Mouse (Mus musculus) heart, embryonic 12.5 days (tissue): ENCODE data around the gene A730061H03Rik. TPM values are rescaled to one million over a fixed set of nuclear protein-coding genes. Genes with fewer than 3 reads are reported as not detected.

Experiments used
- ATAC-seq: fragments of 200-750 bp; cut with Nextera tagmentation; 2 replicates; pipeline ENCODE4 v1.8.0; 2017; ENCODE audit warnings: moderate TSS enrichment, moderate library complexity; ENCODE audit not compliant: insufficient number of reproducible peaks, low FRiP score
- H3K27ac ChIP-seq: fragments of 300-500 bp; sonication (generic); 2 replicates; pipeline ENCODE4 v1.5.1; 2016; ENCODE audit warnings: mild to moderate bottlenecking, moderate library complexity; ENCODE audit not compliant: poor library complexity, severe bottlenecking
- H3K27me3 ChIP-seq: fragments of 300-500 bp; sonication (generic); replicated peaks from 2 replicates; pipeline ENCODE4 v1.6.1; 2016; ENCODE audit warnings: mild to moderate bottlenecking, moderate library complexity
- H3K36me3 ChIP-seq: fragments of 300-500 bp; sonication (generic); 2 replicates; pipeline ENCODE4 v1.6.1; 2016; ENCODE audit warnings: mild to moderate bottlenecking, moderate library complexity
- H3K4me1 ChIP-seq: fragments of 300-500 bp; sonication (generic); replicated peaks from 2 replicates; pipeline ENCODE4 v1.6.1; 2016; ENCODE audit warnings: mild to moderate bottlenecking
- H3K4me2 ChIP-seq: fragments of 300-500 bp; sonication (generic); 2 replicates; pipeline ENCODE4 v1.6.1; 2016; ENCODE audit warnings: mild to moderate bottlenecking, moderate library complexity
- H3K4me3 ChIP-seq: fragments of 300-500 bp; sonication (generic); 2 replicates; pipeline ENCODE4 v1.5.1; 2016; ENCODE audit warnings: mild to moderate bottlenecking
- H3K9ac ChIP-seq: fragments of 300-500 bp; sonication (generic); 2 replicates; pipeline ENCODE4 v1.6.1; 2016; ENCODE audit warnings: mild to moderate bottlenecking, moderate library complexity
- H3K9me3 ChIP-seq: fragments of 300-500 bp; sonication (generic); replicated peaks from 2 replicates; pipeline ENCODE4 v1.6.1; 2016; ENCODE audit warnings: mild to moderate bottlenecking, moderate library complexity
- WGBS: fragments of 180-500 bp; shearing (Covaris S2); methylation state at CpG from one replicate; pipeline ENCODE4 v1.1.7; 2016; 5-methylcytosine and 5-hydroxymethylcytosine counted together
- polyA plus RNA-seq: library from polyadenylated mRNA; unstranded; fragments of >200 nt; fragmentation: Nextera tagmentation; extraction: Ambion mirVana; gene quantifications from 2 replicates; pipeline ENCODE4 v1.2.1, GENCODE M21; 2016

Gene A730061H03Rik
- polyA plus RNA-seq, 1 experiment from 2014 or later, result 0.96 TPM

GRCm38 (mm10) chr14:55542268-55542667 lies 17.9 kb downstream of the A730061H03Rik start:
- Histone ChIP-seq H3K9ac (no peak overlapping the region), H3K4me2 (no peak overlapping the region), H3K4me1 (peaks cover 17% of the 10 kb centered on the region), H3K27me3 (no peaks in the 10 kb centered on the region), H3K27ac (no peak overlapping the region), H3K4me3 (no peak overlapping the region), H3K9me3 (no peaks in the 10 kb centered on the region), H3K36me3 (peaks cover 48% of the 10 kb centered on the region)
- no peak for ATAC-seq
- WGBS, result 93% methylated on average over 12 of the region's 12 CpGs

GRCm38 (mm10) chr14:55540787-55541321 lies 19.4 kb downstream of the A730061H03Rik start:
- peaks cover 17% of the 10 kb centered on the region for H3K4me1 ChIP-seq
- WGBS, result 4% methylated on average over 10 of the region's 10 CpGs
- H3K4me3 ChIP-seq, result peak overlapping the region; percentile 68
- H3K9ac ChIP-seq, result peak overlapping the region; percentile 77
- H3K4me2 ChIP-seq, result peak overlapping the region; percentile 84
- H3K27ac ChIP-seq, result peak overlapping the region; percentile 88
- peak; percentile 63 for ATAC-seq
- no peaks in the 10 kb centered on the region for H3K9me3 ChIP-seq
- no peaks in the 10 kb centered on the region for H3K27me3 ChIP-seq
- H3K36me3 ChIP-seq, result peaks cover 35% of the 10 kb centered on the region

- Histone ChIP-seq H3K9ac (peak within 1 kb of the TSS; percentile 77), H3K27me3 (no peaks in the 10 kb centered on the region), H3K27ac (peak within 1 kb of the TSS; percentile 88), H3K4me3 (peak within 1 kb of the TSS; percentile 68), H3K4me1 (peaks cover 17% of the 10 kb centered on the region), H3K36me3 (peaks cover 30% of the 10 kb centered on the region), H3K9me3 (no peaks in the 10 kb centered on the region), H3K4me2 (peak within 1 kb of the TSS; percentile 84)
- ATAC-seq, result peak; percentile 94
- WGBS, result under 1% methylated on average over 32 of the region's 32 CpGs
These were observed 20.0 kb downstream of the A730061H03Rik start, which contains the start of gene Pck2 for GRCm38 (mm10) chr14:55540067-55540786. TSS of gene Pck2 (plus strand) at chr14:55540266.

GRCm38 (mm10) chr14:55536116-55536745 lies 24.0 kb downstream of the A730061H03Rik start:
- H3K9ac ChIP-seq, result no peak overlapping the region
- H3K27me3 ChIP-seq, result no peaks in the 10 kb centered on the region
- H3K27ac ChIP-seq, result no peak overlapping the region
- no peak overlapping the region for H3K4me3 ChIP-seq
- 36% methylated on average over 6 of the region's 6 CpGs for WGBS
- H3K9me3 ChIP-seq, result no peaks in the 10 kb centered on the region
- no peak for ATAC-seq
- no peaks in the 10 kb centered on the region for H3K36me3 ChIP-seq
- H3K4me1 ChIP-seq, result peaks cover 11% of the 10 kb centered on the region
- no peak overlapping the region for H3K4me2 ChIP-seq

- no peak overlapping the region for H3K9ac ChIP-seq
- no peak overlapping the region for H3K27ac ChIP-seq
- H3K4me2 ChIP-seq, result no peak overlapping the region
- H3K27me3 ChIP-seq, result peaks cover 39% of the 10 kb centered on the region
- no peaks in the 10 kb centered on the region for H3K36me3 ChIP-seq
- 22% methylated on average over 3 of the region's 3 CpGs for WGBS
- no peak for ATAC-seq
- peaks cover 12% of the 10 kb centered on the region for H3K4me1 ChIP-seq
- no peak overlapping the region for H3K4me3 ChIP-seq
- no peaks in the 10 kb centered on the region for H3K9me3 ChIP-seq
These were observed 32.3 kb downstream of the A730061H03Rik start for GRCm38 (mm10) chr14:55527940-55528339.

GRCm38 (mm10) chr14:55526674-55527073 lies 33.5 kb downstream of the A730061H03Rik start:
- WGBS, result 70% methylated on average over 2 of the region's 2 CpGs

GRCm38 (mm10) chr14:55524785-55525184 lies 35.4 kb downstream of the A730061H03Rik start, which contains the start of gene Nrl:
TSS of gene Nrl (minus strand) at chr14:55524981.
- H3K4me1 ChIP-seq, result peaks cover 24% of the 10 kb centered on the region
- no peak within 1 kb of the TSS for H3K9ac ChIP-seq
- no peak for ATAC-seq
- no peaks in the 10 kb centered on the region for H3K36me3 ChIP-seq
- peaks cover 59% of the 10 kb centered on the region for H3K27me3 ChIP-seq
- H3K4me2 ChIP-seq, result no peak within 1 kb of the TSS
- H3K4me3 ChIP-seq, result no peak within 1 kb of the TSS
- no peak within 1 kb of the TSS for H3K27ac ChIP-seq
- WGBS, result 11% methylated on average over 8 of the region's 8 CpGs
- no peaks in the 10 kb centered on the region for H3K9me3 ChIP-seq

More at GRCm38 (mm10) chr14:55526674-55527073, 33.5 kb downstream of the A730061H03Rik start:
- no peak overlapping the region for H3K4me2 ChIP-seq
- no peaks in the 10 kb centered on the region for H3K9me3 ChIP-seq
- peaks cover 52% of the 10 kb centered on the region for H3K27me3 ChIP-seq
- peaks cover 12% of the 10 kb centered on the region for H3K4me1 ChIP-seq
- ATAC-seq, result no peak
- no peaks in the 10 kb centered on the region for H3K36me3 ChIP-seq
- H3K27ac ChIP-seq, result no peak overlapping the region
- no peak overlapping the region for H3K4me3 ChIP-seq
- H3K9ac ChIP-seq, result no peak overlapping the region

GRCm38 (mm10) chr14:55524062-55524461 lies 36.1 kb downstream of the A730061H03Rik start:
- H3K4me2 ChIP-seq, result no peak overlapping the region
- no peaks in the 10 kb centered on the region for H3K36me3 ChIP-seq
- H3K9ac ChIP-seq, result no peak overlapping the region
- no peak overlapping the region for H3K4me3 ChIP-seq
- H3K9me3 ChIP-seq, result no peaks in the 10 kb centered on the region
- no peak overlapping the region for H3K27ac ChIP-seq
- peaks cover 24% of the 10 kb centered on the region for H3K4me1 ChIP-seq
- ATAC-seq, result no peak
- 39% methylated on average over 4 of the region's 4 CpGs for WGBS
- H3K27me3 ChIP-seq, result peaks cover 59% of the 10 kb centered on the region

GRCm38 (mm10) chr14:55520451-55521361 lies 39.5 kb downstream of the A730061H03Rik start:
- Histone ChIP-seq H3K27ac (no peak overlapping the region), H3K9ac (peak overlapping the region; percentile 66), H3K9me3 (no peaks in the 10 kb centered on the region), H3K4me1 (peaks cover 24% of the 10 kb centered on the region), H3K4me2 (peak overlapping the region; percentile 93), H3K4me3 (peak overlapping the region; percentile 53), H3K27me3 (peaks cover 91% of the 10 kb centered on the region), H3K36me3 (no peaks in the 10 kb centered on the region)
- WGBS, result under 1% methylated on average over 61 of the region's 61 CpGs
- no peak for ATAC-seq

- H3K9ac ChIP-seq, result no peak overlapping the region
- 51% methylated on average over 4 of the region's 4 CpGs for WGBS
- H3K4me2 ChIP-seq, result no peak overlapping the region
- H3K4me3 ChIP-seq, result no peak overlapping the region
- H3K36me3 ChIP-seq, result no peaks in the 10 kb centered on the region
- H3K27ac ChIP-seq, result no peak overlapping the region
- ATAC-seq, result no peak
- peaks cover 94% of the 10 kb centered on the region for H3K27me3 ChIP-seq
- H3K9me3 ChIP-seq, result no peaks in the 10 kb centered on the region
- peaks cover 18% of the 10 kb centered on the region for H3K4me1 ChIP-seq
These were observed 40.6 kb downstream of the A730061H03Rik start for GRCm38 (mm10) chr14:55519604-55520003.
